Mouse (Mus musculus) cerebellum, adult 2 months (tissue): ENCODE results near the gene Cdc42ep4.

Source experiments
- CTCF ChIP-seq: fragments of 200-500 bp; IDR thresholded peaks from 2 replicates; pipeline ENCODE4 v1.5.1; 2011; ENCODE audit warnings: low read depth, mild to moderate bottlenecking, control low read depth, low read length, moderate library complexity, borderline replicate concordance; ENCODE audit not compliant: insufficient read depth
- POLR2A ChIP-seq: fragments of 200-500 bp; IDR thresholded peaks from 2 replicates; pipeline ENCODE4 v1.6.1; 2011; ENCODE audit warnings: low read length, control low read depth, borderline replicate concordance; ENCODE audit not compliant: insufficient read depth

DNA sequence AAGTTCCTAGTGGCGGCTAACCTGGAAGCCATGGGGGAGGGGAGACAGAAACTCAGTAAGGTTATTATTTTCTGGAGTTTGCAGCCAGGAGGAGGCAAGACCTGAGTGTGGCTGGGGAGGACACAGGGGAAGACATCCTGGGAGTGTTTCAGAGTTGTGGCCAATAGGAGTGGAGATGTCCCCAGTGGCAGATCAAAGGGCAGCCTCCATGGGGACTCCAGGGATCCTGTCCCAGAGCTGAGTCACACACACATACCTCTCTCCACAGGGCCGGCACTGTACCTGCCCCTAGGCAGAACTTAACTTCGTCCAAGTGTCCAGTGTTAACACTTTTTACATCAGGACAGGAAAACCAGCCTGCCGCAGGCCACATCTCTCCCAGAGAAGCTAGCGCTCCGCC lies 16.5 kb downstream of the Cdc42ep4 start:
- no peak for TF ChIP-seq CTCF
- TF ChIP-seq POLR2A: no peak
